Mouse (Mus musculus) neural tube, embryonic 14.5 days (tissue): ENCODE results near the gene Nectin2. TPM values are rescaled to one million over a fixed set of nuclear protein-coding genes. Genes with fewer than 3 reads are reported as not detected.

Source experiments
- polyA plus RNA-seq: library from polyadenylated mRNA; unstranded; fragments of >200 nt; fragmentation: Nextera tagmentation; extraction: Ambion mirVana; gene quantifications from 2 replicates; pipeline ENCODE4 v1.2.1, GENCODE M21; 2014

Gene Nectin2
- polyA plus RNA-seq, 1 experiment from 2014 or later = 44.7 TPM

Other genes starting within 250 kb of the Nectin2 start
- gene Bloc1s3, start 242.1 kb downstream of the Nectin2 start, polyA plus RNA-seq = 2.8 and 3.2 TPM in 2 replicates
- 31.7 and 33.8 TPM in 2 replicates for gene Trappc6a, start 242.1 kb downstream of the Nectin2 start, polyA plus RNA-seq
- 0.52 and 1.2 TPM in 2 replicates for gene Nkpd1, start 232.6 kb downstream of the Nectin2 start, polyA plus RNA-seq
- gene Ppp1r37, start 187.4 kb downstream of the Nectin2 start, polyA plus RNA-seq = 8.1 and 15.8 TPM in 2 replicates
- 0.13 and 0.27 TPM in 2 replicates for gene Zfp296, start 173.2 kb downstream of the Nectin2 start, polyA plus RNA-seq
- gene Gemin7, start 172.9 kb downstream of the Nectin2 start, polyA plus RNA-seq = 150 and 153 TPM in 2 replicates
- 49.7 and 51.3 TPM in 2 replicates for gene Clasrp, start 146.0 kb downstream of the Nectin2 start, polyA plus RNA-seq
- gene Relb, start 121.0 kb downstream of the Nectin2 start, polyA plus RNA-seq = 6.6 and 7.3 TPM in 2 replicates
- 142 and 147 TPM in 2 replicates for gene Clptm1, start 85.5 kb downstream of the Nectin2 start, polyA plus RNA-seq
- gene Apoc2, start 72.5 kb downstream of the Nectin2 start, polyA plus RNA-seq = 1.4 TPM in 2 replicates
- not detected in 2 replicates for gene Gm44805, start 69.1 kb downstream of the Nectin2 start, polyA plus RNA-seq
- 0.20 and 0.27 TPM in 2 replicates for gene Apoc4, start 69.0 kb downstream of the Nectin2 start, polyA plus RNA-seq
- 3.0 and 3.2 TPM in 2 replicates for gene Apoc1, start 57.8 kb downstream of the Nectin2 start, polyA plus RNA-seq
- gene Apoe, start 51.3 kb downstream of the Nectin2 start, polyA plus RNA-seq = 310 and 558 TPM in 2 replicates
- 121 and 124 TPM in 2 replicates for gene Tomm40, start 35.0 kb downstream of the Nectin2 start, polyA plus RNA-seq
- 9.3 and 16.0 TPM in 2 replicates for gene Bcam, start 20.5 kb upstream of the Nectin2 start, polyA plus RNA-seq
- gene Cblc, start 46.3 kb upstream of the Nectin2 start, polyA plus RNA-seq = 0.54 TPM in 1 of 2 replicates, not detected in the other
- gene Bcl3, start 72.3 kb upstream of the Nectin2 start, polyA plus RNA-seq = 0.24 and 1.2 TPM in 2 replicates
- gene Gm19345, start 101.5 kb upstream of the Nectin2 start, polyA plus RNA-seq = 9.5 and 11.6 TPM in 2 replicates
- gene Ceacam16, start 110.8 kb upstream of the Nectin2 start, polyA plus RNA-seq = 0.37 and 0.40 TPM in 2 replicates
- gene Ceacam19, start 137.5 kb upstream of the Nectin2 start, polyA plus RNA-seq = not detected in 2 replicates
- 7.2 and 9.1 TPM in 2 replicates for gene Pvr, start 170.7 kb upstream of the Nectin2 start, polyA plus RNA-seq
- gene Igsf23, start 200.3 kb upstream of the Nectin2 start, polyA plus RNA-seq = not detected in 2 replicates
- gene Ceacam20, start 214.9 kb upstream of the Nectin2 start, polyA plus RNA-seq = not detected in 2 replicates
- not detected in 2 replicates for gene Nlrp9b, start 241.0 kb upstream of the Nectin2 start, polyA plus RNA-seq